Mouse (Mus musculus) left cerebral cortex, postnatal 25 days (tissue): Measurements from ENCODE around the gene Acod1. TPM values are rescaled to one million over a fixed set of nuclear protein-coding genes. Genes with fewer than 3 reads are reported as not detected.

Experiments
- DNase-seq, 2 experiments: peaks; one replicate each; pipeline ENCODE4 v3.0.0; 2022; ENCODE audit warnings: low spot score in 2 of 2, mixed read lengths in 1 of 2
- intact Hi-C: fragments of 180-260 bp; cut with DNase I; formaldehyde crosslinking; loops from one replicate; pipeline ENCODE4 v1.15.1; 2025
- total RNA-seq, 2 experiments: library from RNA; stranded (reverse); gene quantifications; 2 replicates each; pipeline ENCODE4 v1.2.3; 2021

Gene Acod1
- total RNA-seq, 2 experiments from 2014 or later, result not detected

DNA sequence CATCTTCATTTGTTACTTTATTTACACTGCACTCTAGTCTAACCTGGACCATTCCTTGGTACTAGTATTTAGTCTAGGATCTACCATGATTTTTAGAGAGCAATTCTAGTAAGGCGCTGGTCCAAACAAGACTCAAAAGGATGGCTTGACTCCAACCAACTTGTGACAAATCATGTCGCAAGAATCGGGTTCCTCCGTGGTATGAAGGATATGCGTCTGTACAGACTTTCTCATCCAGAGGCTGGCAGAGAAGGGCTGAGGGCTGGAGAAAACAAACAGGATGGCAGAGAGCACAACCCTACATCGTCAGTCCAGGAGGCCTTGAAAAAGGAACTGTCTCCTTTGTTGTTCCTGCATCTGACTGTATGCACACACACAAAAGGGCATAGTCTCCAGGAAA is 49.8 kb downstream of the Acod1 start:
- intact Hi-C loops, result no loop called here
- DNase-seq, result no peak

DNA sequence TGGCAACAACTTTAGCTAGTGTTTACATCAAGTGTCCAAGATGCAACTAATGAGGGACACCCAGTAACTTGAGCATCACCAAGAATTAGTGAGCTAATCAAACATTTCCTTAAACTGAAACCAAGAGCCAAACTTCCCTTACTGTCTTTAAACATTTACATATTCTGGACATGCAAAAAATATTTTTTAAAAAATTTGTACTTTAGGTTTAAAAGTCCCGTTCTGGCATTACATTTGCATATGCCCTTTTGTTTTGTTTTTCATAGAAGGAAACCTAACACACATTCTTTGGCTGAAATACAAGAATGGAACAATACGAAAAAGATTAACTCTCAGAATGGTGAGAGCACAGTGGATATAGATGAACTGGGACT is 51.4 kb downstream of the Acod1 start:
- intact Hi-C loops, result no loop called here
- DNase-seq, result no peak

DNA sequence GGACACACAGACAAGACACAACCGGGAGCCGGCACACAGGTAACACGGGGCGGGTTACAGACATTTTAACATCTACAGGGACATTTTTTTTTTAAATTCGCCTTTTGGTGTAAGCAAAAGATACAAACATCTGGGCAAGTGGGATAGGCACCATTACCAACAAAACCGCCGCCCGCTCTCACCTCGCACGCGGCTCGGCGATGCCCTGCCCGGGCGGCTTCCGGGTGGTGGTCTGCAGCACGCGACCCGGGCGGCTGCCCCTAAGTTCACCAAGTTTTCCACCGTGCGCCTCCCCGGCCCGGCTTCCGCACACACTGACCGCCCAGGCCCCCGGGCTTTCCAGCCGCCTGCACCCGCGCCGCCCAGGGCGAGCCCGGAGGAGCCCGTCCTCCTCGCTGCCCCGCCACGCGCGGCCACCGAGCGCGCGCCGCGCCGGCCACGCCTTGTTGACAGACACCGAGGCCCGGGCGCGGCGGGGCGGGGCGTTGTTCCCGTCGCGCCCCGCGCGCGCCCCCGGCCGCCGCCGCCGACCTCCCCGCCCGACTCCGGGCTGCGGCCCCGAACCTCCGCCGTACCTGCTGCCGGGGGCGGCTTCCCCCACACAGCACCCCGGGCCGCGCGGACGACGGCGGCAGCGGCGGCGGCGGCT is 51.9 kb downstream of the Acod1 start:
- intact Hi-C loops, result loop anchor here (1.0 kb wide), 1 partner anchor 28 kb away; the partner anchor contains the start of gene Cln5

DNA sequence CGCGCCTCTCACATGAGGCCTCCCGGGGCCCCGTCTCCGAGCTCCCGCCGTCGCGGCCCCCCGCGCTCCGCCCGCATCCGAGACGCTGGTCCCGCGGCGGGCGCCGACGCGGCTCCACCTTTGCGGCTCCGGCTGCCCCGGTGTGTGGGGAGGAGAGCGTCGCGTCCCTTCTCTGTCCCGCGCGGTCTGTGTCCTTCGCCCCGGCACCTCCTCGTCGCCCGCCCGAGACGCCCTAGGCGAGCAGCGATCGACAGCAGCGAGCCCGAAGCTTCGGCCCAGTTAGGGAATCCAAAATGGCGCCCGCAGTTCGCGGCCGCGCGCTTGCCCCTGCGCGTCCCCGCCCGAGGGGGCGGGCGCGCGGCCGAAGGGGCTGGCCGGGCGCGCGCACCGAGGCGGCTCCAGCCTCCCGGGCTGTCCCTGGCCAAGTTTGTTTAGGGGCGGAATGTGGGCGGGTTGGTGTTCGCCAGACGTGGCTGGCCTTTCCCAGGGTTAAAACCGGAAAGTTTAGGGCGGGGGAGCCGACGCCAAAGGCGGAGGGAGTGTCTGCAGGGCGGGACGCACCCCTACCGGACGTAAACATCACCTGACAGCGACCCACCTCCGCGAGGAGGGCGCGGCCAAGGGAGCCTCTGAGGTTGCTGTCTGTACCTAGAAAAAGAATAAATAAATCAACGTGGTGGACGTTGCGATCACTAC is 52.6 kb downstream of the Acod1 start, which contains the start of gene Fbxl3:
Gene Fbxl3 (minus strand): TSS at position 329 of the 696 bp plus-strand sequence.
- peak; percentile 84 to 90 for DNase-seq
- intact Hi-C loops, result loop anchor here (1.0 kb wide), 1 partner anchor 29 kb away; the partner anchor contains the start of gene Cln5

More for the DNA sequence above, 51.9 kb downstream of the Acod1 start:
- peak; percentile 71 to 83 for DNase-seq

DNA sequence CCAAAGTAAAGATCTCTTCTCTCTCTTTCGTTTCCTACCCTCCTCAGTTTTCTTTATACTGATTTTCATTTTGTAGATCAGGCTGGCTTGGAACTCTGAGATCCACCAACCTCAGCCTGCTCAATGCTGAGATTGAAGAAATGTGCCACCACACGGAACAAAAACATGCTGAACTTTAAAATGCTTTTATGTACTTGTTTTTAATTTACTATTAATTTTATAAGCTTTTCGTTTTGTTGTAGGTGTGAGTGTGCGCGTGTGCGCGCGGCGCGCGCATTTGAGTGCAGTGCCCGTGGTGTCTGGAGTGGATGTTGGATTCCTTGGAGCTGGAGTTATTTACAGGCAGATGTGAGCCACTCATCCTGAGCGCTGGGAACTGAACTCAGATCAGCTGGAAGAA is 53.5 kb downstream of the Acod1 start:
- intact Hi-C loops, result no loop called here
- DNase-seq, result no peak

DNA sequence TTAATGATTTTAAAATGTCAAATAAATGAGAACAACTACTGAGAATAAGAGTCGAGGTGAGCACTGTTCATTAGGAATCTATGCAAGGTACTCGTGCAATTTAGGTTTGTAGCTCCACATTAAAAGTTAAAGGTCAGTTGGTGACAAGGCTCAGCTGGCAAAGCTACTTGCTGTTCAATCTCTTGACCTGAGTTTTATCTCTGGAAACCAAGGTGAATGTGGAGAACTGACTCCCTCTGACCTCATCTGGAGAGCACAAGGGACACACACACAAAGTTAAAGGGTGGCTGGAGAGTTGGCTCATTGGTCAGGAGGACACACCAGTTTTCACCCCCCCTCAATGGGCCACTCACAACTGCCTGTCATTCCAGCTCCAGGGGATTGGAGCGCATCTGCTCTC is 54.4 kb downstream of the Acod1 start:
- no peak for DNase-seq
- intact Hi-C loops, result no loop called here

DNA sequence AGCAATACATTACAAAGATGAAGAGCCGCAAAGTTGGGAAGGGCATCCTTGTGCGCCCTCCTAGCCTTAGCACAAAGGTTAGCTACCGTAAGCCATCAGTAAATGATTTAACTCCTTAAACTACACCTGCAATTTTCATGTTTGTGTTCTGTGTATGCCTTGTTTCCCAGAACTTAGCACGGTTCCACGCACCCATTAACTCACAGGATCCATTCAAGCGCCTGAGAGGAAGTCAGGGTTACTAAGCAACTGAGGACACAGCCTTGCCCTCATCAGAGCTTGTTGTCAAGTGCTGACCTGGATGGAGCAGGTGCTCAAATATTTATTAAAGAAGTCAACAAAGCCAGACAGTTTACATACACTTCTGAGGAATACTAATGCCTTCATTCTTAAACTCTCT is 55.5 kb downstream of the Acod1 start:
- DNase-seq, result no peak
- intact Hi-C loops, result no loop called here

DNA sequence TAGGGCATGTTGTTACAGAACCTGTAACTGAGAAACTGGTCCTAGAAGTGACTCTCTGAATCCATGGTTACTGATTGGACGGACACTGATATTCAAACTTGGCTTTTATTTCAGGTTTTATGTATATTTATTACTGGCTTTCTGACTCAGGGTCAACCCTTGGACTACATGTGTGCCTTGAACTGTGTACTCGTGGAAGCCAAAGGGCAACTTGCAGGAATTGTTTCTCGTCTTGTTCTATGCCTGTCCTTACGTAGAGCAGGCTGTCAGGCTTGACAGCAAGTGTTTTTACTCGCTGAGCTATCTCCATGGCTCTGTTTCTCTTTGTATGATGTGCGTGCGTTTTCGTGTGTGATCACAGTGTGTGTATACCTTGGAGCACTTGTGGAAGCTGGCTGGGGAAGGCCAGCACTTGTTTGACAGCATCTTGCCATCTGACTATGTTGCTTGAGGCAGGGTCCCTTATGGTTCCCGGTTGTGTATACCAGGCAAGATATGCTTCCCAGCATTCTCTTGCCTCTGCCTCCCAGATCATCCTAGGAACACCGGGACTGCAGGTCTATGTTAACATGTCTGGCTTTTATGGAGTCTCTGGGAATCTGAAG is 56.1 kb downstream of the Acod1 start:
- intact Hi-C loops, result no loop called here
- no peak for DNase-seq

Other genes starting within 250 kb of the Acod1 start
- 10 to 100 TPM; 50.2 to 54.0 TPM for gene Kctd12, start 64.3 kb upstream of the Acod1 start, total RNA-seq
- gene Cln5, start 23.2 kb downstream of the Acod1 start, total RNA-seq, result 1 to 10 TPM; 9.2 to 9.8 TPM
- gene Fbxl3, start 52.6 kb downstream of the Acod1 start, total RNA-seq, result 10 to 100 TPM; 89.1 to 89.7 TPM